Mouse (Mus musculus): Measurements from ENCODE around the gene Col1a1. TPM values are rescaled to one million over a fixed set of nuclear protein-coding genes. Genes with fewer than 3 reads are reported as not detected.

Gene Col1a1
- total RNA-seq, 2 experiments from 2014 or later, result 9.6 to 14.0 TPM

DNA sequence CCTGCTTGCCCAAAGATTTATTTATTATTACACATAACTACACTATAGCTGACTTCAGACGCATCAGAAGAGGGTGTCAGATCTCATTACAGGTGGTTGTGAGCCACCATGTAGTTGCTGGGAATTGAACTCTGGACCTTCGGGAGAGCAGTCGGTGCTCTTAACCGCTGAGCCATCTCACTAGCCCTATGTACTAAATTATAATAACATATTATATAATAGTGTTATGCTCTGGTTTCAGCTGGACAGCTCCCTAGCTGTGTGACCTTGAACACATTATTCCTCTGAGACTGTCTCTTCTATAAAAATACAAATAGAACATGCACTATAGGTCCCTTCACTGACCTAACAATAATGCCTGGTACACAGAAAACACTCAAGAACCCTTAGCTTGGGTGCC is 11.0 kb upstream of the Col1a1 start:
- TF ChIP-seq CTCF (conservative IDR thresholded peaks at IDR 0.05), result no peak
- DNase-seq (ENCODE audit: low spot score in 2 of 2), result no peak
- Histone ChIP-seq H3K27ac (no peak overlapping the region), H3K4me3 (no peak overlapping the region)

DNA sequence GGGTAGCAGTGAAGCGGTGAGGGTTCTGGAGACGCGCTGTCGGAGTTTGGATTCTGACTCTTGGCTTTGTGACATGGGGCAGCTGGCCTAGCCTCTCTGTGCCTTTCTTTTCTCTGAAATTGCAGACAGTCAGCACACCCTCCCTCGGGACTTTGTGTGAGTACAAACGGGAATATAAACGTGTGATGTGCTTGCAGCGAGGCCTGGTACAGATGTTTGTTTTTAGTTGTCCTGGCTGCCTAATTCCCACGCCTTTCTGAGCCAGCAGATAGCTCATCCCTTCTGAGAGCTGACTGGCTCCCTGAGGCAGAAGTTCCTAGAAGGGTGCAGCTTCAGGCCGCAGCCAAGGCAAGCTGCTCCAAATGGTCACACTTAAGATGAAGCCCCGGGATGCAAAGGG is 9.6 kb upstream of the Col1a1 start:
- Histone ChIP-seq H3K27ac (no peak overlapping the region), H3K4me3 (no peak overlapping the region)
- no peak for DNase-seq (ENCODE audit: low spot score in 2 of 2)
- TF ChIP-seq CTCF (conservative IDR thresholded peaks at IDR 0.05), result no peak

DNA sequence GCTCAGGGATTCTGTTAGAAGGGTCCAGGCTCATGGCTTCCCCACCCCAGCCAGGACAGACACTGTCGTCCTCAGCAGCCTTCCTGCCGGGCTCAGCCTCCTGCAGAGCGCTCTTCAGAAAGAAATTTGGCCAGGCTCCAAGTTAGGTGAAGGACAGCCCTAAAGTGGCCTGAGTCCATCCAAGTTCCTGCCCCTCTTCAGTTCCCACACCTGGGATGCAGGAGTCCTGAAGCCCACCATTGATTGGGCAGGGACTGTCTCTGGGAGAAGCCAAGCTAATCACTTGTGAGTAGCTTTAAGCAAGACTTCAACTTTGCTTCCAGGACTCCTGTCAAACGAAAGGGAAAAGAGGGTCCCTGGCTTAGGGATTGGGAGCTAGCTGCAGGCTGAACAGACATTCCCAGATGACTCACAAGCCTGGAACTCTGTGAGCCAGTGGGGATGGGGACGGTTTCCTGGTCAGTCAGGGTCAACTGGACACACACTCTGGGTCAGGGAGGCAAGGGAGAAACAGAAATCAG is 8.2 kb upstream of the Col1a1 start:
- no peak for TF ChIP-seq CTCF (conservative IDR thresholded peaks at IDR 0.05)
- no peak for DNase-seq (ENCODE audit: low spot score in 2 of 2)

DNA sequence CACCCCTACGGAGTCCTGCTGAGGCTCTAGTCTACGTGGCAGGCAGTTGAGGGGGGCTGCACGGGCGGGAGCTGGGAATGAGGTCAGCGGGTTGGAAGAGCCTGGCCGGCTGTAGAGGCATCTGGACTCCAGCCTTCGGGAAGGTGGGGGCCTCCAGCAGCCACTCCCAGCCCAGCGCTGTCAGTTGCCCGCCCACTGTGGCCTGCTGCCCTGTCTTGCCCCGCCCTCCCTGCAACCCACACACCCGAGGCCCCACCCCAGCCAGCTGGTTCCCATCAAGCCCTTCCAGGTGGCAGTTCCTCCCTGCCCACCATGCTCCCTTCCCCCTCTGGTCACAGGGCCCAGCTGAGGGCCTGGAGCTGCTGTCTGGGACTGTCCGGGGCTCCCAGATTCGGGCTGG is 7.2 kb upstream of the Col1a1 start:
- Histone ChIP-seq H3K27ac (no peak overlapping the region), H3K4me3 (no peak overlapping the region)
- peak in 1 of 2 experiments; percentile 25 for DNase-seq (ENCODE audit: low spot score in 2 of 2)
- no peak for TF ChIP-seq CTCF (conservative IDR thresholded peaks at IDR 0.05)

More for the DNA sequence above, 8.2 kb upstream of the Col1a1 start:
- no peak overlapping the region for H3K4me3 ChIP-seq
- H3K27ac ChIP-seq, result no peak overlapping the region

DNA sequence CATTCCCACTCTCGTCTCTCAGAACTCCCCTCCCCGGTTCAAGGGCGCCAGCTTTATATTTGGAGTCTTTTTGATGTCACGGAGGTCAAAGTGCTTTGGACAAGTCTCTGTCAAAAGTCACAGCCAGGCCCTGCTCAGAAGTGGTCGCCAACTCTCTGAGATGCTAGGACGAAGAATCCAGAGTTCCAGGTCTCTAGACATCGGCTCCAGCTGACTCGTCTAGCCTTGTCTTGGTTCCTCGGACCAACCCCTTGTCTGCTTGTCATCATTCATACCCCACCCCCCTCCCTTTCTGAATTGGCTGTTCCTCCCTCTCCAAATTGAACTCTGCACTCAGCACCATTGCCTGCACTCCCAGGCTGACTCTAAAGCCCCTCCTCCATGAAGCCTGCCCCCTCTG is 6.4 kb upstream of the Col1a1 start:
- no peak overlapping the region for H3K4me3 ChIP-seq
- DNase-seq (ENCODE audit: low spot score in 2 of 2), result no peak
- TF ChIP-seq CTCF (conservative IDR thresholded peaks at IDR 0.05), result no peak
- H3K27ac ChIP-seq, result no peak overlapping the region

DNA sequence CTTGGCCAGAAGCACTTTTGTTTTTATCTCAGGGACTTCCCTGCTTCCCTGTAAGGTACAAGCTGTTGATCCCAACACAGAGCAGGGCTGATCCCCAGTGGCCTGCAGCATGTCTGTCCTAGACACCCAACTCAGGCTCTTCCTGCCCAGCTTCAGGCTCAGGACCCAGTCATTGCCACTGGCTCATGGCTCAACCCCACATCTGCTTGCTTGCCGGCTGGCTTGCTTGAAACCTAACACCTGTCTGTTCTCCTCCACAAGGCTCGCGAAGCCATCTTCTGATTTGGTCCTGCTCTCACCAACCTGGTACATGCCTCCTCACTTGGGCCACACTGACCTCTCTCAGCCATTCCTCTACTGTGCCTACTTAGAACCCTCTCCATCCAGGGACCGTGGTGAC is 5.9 kb upstream of the Col1a1 start:
- TF ChIP-seq CTCF (conservative IDR thresholded peaks at IDR 0.05), result no peak
- Histone ChIP-seq H3K27ac (no peak overlapping the region), H3K4me3 (no peak overlapping the region)
- no peak for DNase-seq (ENCODE audit: low spot score in 2 of 2)

DNA sequence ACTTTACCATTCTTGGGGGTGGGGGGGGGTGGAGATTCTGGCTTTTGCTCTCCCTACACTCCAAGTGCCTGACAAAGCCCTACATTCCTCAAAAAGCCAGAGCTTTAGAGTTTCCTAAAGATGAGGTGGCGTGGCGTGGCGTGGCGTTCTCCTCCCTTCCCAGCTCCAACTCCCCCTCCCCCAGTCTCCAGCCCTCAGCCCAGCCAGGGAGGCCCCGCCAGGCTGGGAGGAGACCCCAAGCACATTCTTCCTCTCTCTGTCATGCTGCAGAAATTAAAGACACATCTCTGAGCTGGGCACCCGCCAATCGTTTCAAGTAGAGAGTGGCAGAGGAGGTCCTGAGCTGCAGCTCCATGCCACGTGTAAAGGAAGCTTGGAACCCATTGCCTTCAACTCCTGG is 2.4 kb upstream of the Col1a1 start:
- no peak for DNase-seq (ENCODE audit: low spot score in 2 of 2)
- H3K27ac ChIP-seq, result no peak overlapping the region
- no peak overlapping the region for H3K4me3 ChIP-seq
- TF ChIP-seq CTCF (conservative IDR thresholded peaks at IDR 0.05), result no peak

DNA sequence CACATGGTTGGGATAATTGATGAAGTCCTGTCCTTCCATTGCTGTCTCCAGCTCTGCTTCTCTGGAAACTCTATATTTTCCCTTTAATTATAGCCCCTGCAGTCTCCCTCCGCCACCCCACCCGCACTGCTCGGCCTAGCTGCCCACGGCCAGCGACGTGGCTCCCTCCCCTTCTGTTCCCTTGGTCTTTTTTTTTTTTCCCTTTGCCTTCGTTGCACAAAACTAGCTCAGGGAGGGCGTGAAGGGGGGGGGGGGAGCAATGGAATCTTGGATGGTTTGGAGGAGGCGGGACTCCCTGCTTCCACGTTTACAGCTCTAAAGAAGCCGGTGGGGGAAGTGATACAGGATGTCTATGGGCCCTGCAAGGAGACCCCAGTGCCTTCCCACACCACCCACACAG is 1.5 kb upstream of the Col1a1 start:
- Histone ChIP-seq H3K27ac (no peak overlapping the region), H3K4me3 (no peak overlapping the region)
- DNase-seq (ENCODE audit: low spot score in 2 of 2), result no peak
- TF ChIP-seq CTCF (conservative IDR thresholded peaks at IDR 0.05), result no peak

DNA sequence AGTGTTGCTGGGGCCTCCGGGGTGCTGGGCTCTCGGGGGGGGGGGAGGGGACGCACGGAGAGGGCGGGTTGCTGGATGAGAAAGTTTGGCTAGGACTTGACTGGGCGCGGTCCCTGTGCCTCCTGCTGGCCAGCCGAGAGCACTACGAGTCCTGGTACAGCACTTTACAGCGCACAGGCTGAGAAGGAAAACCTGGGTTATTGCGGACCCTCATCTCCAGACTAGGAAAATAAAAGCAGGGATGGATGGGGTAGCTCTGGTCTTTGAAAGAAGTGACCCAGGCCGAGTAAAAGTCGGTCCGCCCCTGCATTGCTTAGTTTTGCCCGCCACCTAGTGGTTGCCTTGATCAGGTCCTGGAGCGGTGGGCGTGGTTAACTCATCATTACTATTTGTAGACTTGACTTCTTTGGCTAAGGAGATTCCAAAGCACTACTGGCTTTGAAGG is 849 bp downstream of the Col1a1 start:
- Histone ChIP-seq H3K27ac (no peak overlapping the region), H3K4me3 (peak overlapping the region; percentile 49)
- DNase-seq (ENCODE audit: low spot score in 2 of 2), result peak; percentile 69 to 83
- TF ChIP-seq CTCF (conservative IDR thresholded peaks at IDR 0.05), result peak; percentile 94

DNA sequence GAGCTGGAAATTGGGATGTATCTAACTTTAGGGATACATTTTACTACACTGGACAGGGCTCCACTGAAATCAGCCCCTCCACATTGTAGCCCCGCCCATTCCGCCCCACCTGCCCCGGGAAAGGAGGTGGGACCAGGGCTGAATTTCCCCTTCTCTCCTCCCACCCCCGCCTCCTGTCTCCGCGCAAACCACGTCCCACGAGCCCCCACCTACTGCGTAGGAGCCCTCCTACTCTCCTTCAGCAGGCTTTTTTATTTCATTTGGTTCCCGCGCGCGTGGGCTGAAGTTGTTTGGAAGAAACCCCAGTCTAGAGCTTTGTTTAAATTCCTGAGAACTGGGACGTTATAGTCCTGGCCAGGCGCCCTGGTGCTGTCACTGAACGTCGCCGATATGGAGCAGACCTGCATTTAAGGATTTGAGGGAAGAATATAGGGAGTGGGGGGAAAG is 1.3 kb downstream of the Col1a1 start:
- Histone ChIP-seq H3K27ac (no peak overlapping the region), H3K4me3 (peak overlapping the region; percentile 49; the same call in 1 of the 2 replicates)
- DNase-seq (ENCODE audit: low spot score in 2 of 2), result peak; percentile 21 to 39
- TF ChIP-seq CTCF (conservative IDR thresholded peaks at IDR 0.05), result no peak

DNA sequence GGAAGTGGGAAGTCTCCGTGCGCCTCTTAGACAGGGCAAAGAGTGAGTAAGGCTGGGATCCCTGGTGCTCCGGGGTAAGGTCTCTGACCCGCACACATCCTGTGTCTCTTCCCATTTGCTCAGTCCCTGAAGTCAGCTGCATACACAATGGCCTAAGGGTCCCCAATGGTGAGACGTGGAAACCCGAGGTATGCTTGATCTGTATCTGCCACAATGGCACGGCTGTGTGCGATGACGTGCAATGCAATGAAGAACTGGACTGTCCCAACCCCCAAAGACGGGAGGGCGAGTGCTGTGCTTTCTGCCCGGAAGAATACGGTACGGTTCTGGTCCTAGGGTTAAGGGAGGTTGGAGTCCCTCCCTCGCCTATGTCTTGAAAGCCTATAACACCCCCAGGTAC is 1.8 kb downstream of the Col1a1 start:
- H3K27ac ChIP-seq, result no peak overlapping the region
- peak overlapping the region; percentile 49; the same call in 1 of the 2 replicates for H3K4me3 ChIP-seq
- no peak for TF ChIP-seq CTCF (conservative IDR thresholded peaks at IDR 0.05)
- DNase-seq (ENCODE audit: low spot score in 2 of 2), result no peak

DNA sequence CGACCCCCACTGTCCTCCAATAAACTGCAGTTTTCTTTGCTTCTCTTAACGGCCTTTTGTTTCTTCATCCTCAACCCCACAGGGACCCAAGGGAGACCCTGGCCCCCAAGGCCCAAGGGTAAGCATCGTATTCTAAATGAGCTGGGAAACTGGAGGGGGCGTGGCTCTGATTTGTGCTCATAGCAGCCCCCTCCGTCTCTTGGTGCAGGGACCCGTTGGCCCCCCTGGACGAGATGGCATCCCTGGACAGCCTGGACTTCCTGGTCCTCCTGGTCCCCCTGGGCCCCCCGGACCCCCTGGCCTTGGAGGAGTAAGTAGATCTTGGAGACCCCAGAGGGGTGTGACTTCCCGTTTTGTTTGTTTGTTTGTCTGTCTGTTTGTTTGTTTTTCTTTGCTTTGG is 2.3 kb downstream of the Col1a1 start:
- no peak overlapping the region for H3K4me3 ChIP-seq
- no peak overlapping the region for H3K27ac ChIP-seq
- no peak for DNase-seq (ENCODE audit: low spot score in 2 of 2)
- no peak for TF ChIP-seq CTCF (conservative IDR thresholded peaks at IDR 0.05)

DNA sequence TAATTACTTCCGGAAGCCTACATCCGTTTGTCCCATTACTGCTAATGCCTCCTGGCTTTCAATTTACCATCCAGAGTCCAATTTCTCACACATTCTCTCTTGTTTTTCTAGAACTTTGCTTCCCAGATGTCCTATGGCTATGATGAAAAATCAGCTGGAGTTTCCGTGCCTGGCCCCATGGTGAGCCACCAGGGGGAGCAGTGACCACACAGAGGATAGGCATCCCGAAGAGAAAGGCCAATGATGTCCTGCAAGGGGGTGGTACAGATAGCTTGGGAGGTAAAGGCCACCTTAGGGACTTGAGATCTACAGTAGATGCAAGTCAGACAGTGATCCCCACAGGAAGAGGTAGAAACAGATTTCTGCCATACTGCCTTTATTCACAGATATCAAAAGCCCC is 3.3 kb downstream of the Col1a1 start:
- Histone ChIP-seq H3K4me3 (no peak overlapping the region), H3K27ac (no peak overlapping the region)
- peak; percentile 68 to 79 for DNase-seq (ENCODE audit: low spot score in 2 of 2)
- peak; percentile 96 for TF ChIP-seq CTCF (conservative IDR thresholded peaks at IDR 0.05)

DNA sequence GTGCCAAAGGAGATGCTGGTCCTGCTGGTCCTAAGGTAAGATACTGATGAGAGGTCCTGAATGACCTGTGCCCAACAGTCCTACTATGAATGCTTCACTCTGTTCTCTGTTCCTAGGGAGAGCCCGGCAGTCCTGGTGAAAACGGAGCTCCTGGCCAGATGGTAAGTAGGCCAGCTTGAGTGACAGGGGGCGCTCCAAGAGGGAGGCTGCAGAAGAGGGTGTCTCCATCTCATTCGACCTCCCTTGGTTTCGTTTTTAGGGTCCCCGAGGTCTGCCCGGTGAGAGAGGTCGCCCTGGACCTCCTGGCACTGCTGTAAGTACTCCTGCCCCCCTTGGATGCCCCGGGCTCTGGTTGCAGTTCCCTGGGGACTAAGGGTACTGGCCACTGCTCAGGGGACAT is 5.1 kb downstream of the Col1a1 start:
- TF ChIP-seq CTCF (conservative IDR thresholded peaks at IDR 0.05), result peak; percentile 21
- H3K27ac ChIP-seq, result peak overlapping the region; percentile 57; the same call in 1 of the 2 replicates
- DNase-seq (ENCODE audit: low spot score in 2 of 2), result peak in 1 of 2 experiments; percentile 18

More for the DNA sequence above, 5.1 kb downstream of the Col1a1 start:
- peak overlapping the region; percentile 31; the same call in 1 of the 2 replicates for H3K4me3 ChIP-seq

Data from layer of hippocampus, adult 2 months (tissue).